Mouse (Mus musculus) hindbrain, embryonic 10.5 days (tissue): ENCODE measurements at regions not wholly inside any gene's neighbourhood (a gene's known extent, or its start where the extent isn't known, plus 50 kb on each side); places are given as distances from the start of the nearest gene placed in this dataset.

Experiments used
- DNase-seq: peaks from one replicate; pipeline ENCODE4 v3.0.0-alpha.2; 2017; ENCODE audit warnings: low spot score
- H3K27ac ChIP-seq: fragments of 300-500 bp; sonication (generic); 2 replicates; pipeline ENCODE4 v1.5.1; 2016; ENCODE audit warnings: mild to moderate bottlenecking, moderate library complexity
- H3K27me3 ChIP-seq: fragments of 300-500 bp; sonication (generic); 2 replicates; pipeline ENCODE4 v1.6.1; 2016; ENCODE audit warnings: mild to moderate bottlenecking; ENCODE audit not compliant: poor library complexity, insufficient read depth, severe bottlenecking
- H3K36me3 ChIP-seq: fragments of 300-500 bp; sonication (generic); 2 replicates; pipeline ENCODE4 v1.6.1; 2016; ENCODE audit warnings: mild to moderate bottlenecking, moderate library complexity
- H3K4me1 ChIP-seq: fragments of 300-500 bp; sonication (generic); replicated peaks from 2 replicates; pipeline ENCODE4 v1.6.1; 2016; ENCODE audit warnings: mild to moderate bottlenecking
- H3K4me3 ChIP-seq: fragments of 300-500 bp; sonication (generic); 2 replicates; pipeline ENCODE4 v1.5.1; 2016; ENCODE audit warnings: mild to moderate bottlenecking, moderate library complexity
- H3K9me3 ChIP-seq: fragments of 300-500 bp; sonication (generic); 2 replicates; pipeline ENCODE4 v1.6.1; 2016; ENCODE audit warnings: mild to moderate bottlenecking, moderate library complexity
- WGBS: fragments of 180-500 bp; shearing (Covaris S2); methylation state at CpG from one replicate; pipeline ENCODE4 v1.1.7; 2016; 5-methylcytosine and 5-hydroxymethylcytosine counted together

- no peak overlapping the region for H3K27ac ChIP-seq
- DNase-seq, result no peak
- WGBS, result 86% methylated on average over 7 of the region's 7 CpGs
Observed at GRCm38 (mm10) chr9:27569054-27569387, 172.4 kb downstream of the Spata19 start.

GRCm38 (mm10) chr9:27617096-27617839, 173.3 kb upstream of the Opcml start:
- 59% methylated on average over 7 of the region's 7 CpGs for WGBS
- H3K4me3 ChIP-seq, result no peak overlapping the region
- DNase-seq, result no peak
- peaks cover 15% of the 10 kb centered on the region for H3K4me1 ChIP-seq
- H3K9me3 ChIP-seq, result no peaks in the 10 kb centered on the region
- H3K27me3 ChIP-seq, result 0 out of 2 replicates have a peak, but pooled peaks cover 6% of the 10 kb centered on the region
- no peaks in the 10 kb centered on the region for H3K36me3 ChIP-seq
- H3K27ac ChIP-seq, result no peak overlapping the region

More at GRCm38 (mm10) chr9:27569054-27569387, 172.4 kb downstream of the Spata19 start:
- no peak overlapping the region for H3K4me3 ChIP-seq
- no peaks in the 10 kb centered on the region for H3K4me1 ChIP-seq
- H3K36me3 ChIP-seq, result no peaks in the 10 kb centered on the region
- no peaks in the 10 kb centered on the region for H3K9me3 ChIP-seq
- no peaks in the 10 kb centered on the region for H3K27me3 ChIP-seq

- Histone ChIP-seq H3K36me3 (no peaks in the 10 kb centered on the region), H3K27ac (no peak overlapping the region), H3K4me3 (no peak overlapping the region), H3K27me3 (no peaks in the 10 kb centered on the region), H3K4me1 (no peaks in the 10 kb centered on the region), H3K9me3 (no peaks in the 10 kb centered on the region)
- DNase-seq, result no peak
- WGBS, result 84% methylated on average over 6 of the region's 6 CpGs
Observed at GRCm38 (mm10) chr9:27634901-27635300, 155.7 kb upstream of the Opcml start.

- DNase-seq, result no peak
Observed at GRCm38 (mm10) chr9:27640611-27641010, 150.0 kb upstream of the Opcml start.

GRCm38 (mm10) chr9:27643312-27643711, 147.3 kb upstream of the Opcml start:
- Histone ChIP-seq H3K27me3 (no peaks in the 10 kb centered on the region), H3K4me1 (no peaks in the 10 kb centered on the region), H3K36me3 (no peaks in the 10 kb centered on the region), H3K9me3 (no peaks in the 10 kb centered on the region), H3K4me3 (no peak overlapping the region), H3K27ac (no peak overlapping the region)
- 81% methylated on average over 1 of the region's 1 CpGs for WGBS
- no peak for DNase-seq

More at GRCm38 (mm10) chr9:27640611-27641010, 150.0 kb upstream of the Opcml start:
- Histone ChIP-seq H3K4me1 (no peaks in the 10 kb centered on the region), H3K9me3 (no peaks in the 10 kb centered on the region), H3K27ac (no peak overlapping the region), H3K27me3 (no peaks in the 10 kb centered on the region), H3K4me3 (no peak overlapping the region), H3K36me3 (no peaks in the 10 kb centered on the region)

- no peak for DNase-seq
- no peaks in the 10 kb centered on the region for H3K27me3 ChIP-seq
- no peak overlapping the region for H3K4me3 ChIP-seq
- H3K27ac ChIP-seq, result no peak overlapping the region
- no peaks in the 10 kb centered on the region for H3K36me3 ChIP-seq
- no peaks in the 10 kb centered on the region for H3K4me1 ChIP-seq
- H3K9me3 ChIP-seq, result no peaks in the 10 kb centered on the region
Observed at GRCm38 (mm10) chr9:27643916-27644315, 146.7 kb upstream of the Opcml start.

- H3K9me3 ChIP-seq, result no peaks in the 10 kb centered on the region
- H3K27ac ChIP-seq, result no peak overlapping the region
- H3K36me3 ChIP-seq, result no peaks in the 10 kb centered on the region
- WGBS, result 89% methylated on average over 5 of the region's 5 CpGs
- H3K27me3 ChIP-seq, result no peaks in the 10 kb centered on the region
- H3K4me1 ChIP-seq, result no peaks in the 10 kb centered on the region
- DNase-seq, result no peak
- H3K4me3 ChIP-seq, result no peak overlapping the region
Observed at GRCm38 (mm10) chr9:27645435-27645834, 145.1 kb upstream of the Opcml start.

GRCm38 (mm10) chr9:27646100-27646499, 144.5 kb upstream of the Opcml start:
- Histone ChIP-seq H3K27me3 (no peaks in the 10 kb centered on the region), H3K36me3 (no peaks in the 10 kb centered on the region), H3K4me1 (no peaks in the 10 kb centered on the region), H3K4me3 (no peak overlapping the region), H3K9me3 (no peaks in the 10 kb centered on the region), H3K27ac (no peak overlapping the region)
- no peak for DNase-seq
- 89% methylated on average over 8 of the region's 8 CpGs for WGBS

- H3K4me1 ChIP-seq, result no peaks in the 10 kb centered on the region
- DNase-seq, result no peak
- H3K4me3 ChIP-seq, result no peak overlapping the region
- H3K9me3 ChIP-seq, result no peaks in the 10 kb centered on the region
- H3K27me3 ChIP-seq, result no peaks in the 10 kb centered on the region
- H3K36me3 ChIP-seq, result no peaks in the 10 kb centered on the region
- WGBS, result 60% methylated on average over 10 of the region's 10 CpGs
- H3K27ac ChIP-seq, result no peak overlapping the region
Observed at GRCm38 (mm10) chr9:27646956-27647355, 143.6 kb upstream of the Opcml start.

GRCm38 (mm10) chr9:27658001-27658400, 132.6 kb upstream of the Opcml start:
- Histone ChIP-seq H3K4me3 (no peak overlapping the region), H3K9me3 (no peaks in the 10 kb centered on the region), H3K27me3 (no peaks in the 10 kb centered on the region), H3K4me1 (peaks cover 6% of the 10 kb centered on the region; the same call in 1 of the 2 replicates), H3K27ac (no peak overlapping the region), H3K36me3 (no peaks in the 10 kb centered on the region)
- DNase-seq, result no peak
- 78% methylated on average over 1 of the region's 1 CpGs for WGBS

GRCm38 (mm10) chr9:27661431-27662300, 128.9 kb upstream of the Opcml start:
- WGBS, result 70% methylated on average over 1 of the region's 1 CpGs
- H3K36me3 ChIP-seq, result no peaks in the 10 kb centered on the region
- DNase-seq, result no peak
- H3K4me1 ChIP-seq, result peaks cover 6% of the 10 kb centered on the region; the same call in 1 of the 2 replicates
- no peaks in the 10 kb centered on the region for H3K9me3 ChIP-seq
- H3K27ac ChIP-seq, result no peak overlapping the region
- H3K27me3 ChIP-seq, result no peaks in the 10 kb centered on the region
- no peak overlapping the region for H3K4me3 ChIP-seq

GRCm38 (mm10) chr9:27663230-27663629, 127.3 kb upstream of the Opcml start:
- no peak overlapping the region for H3K4me3 ChIP-seq
- no peak for DNase-seq
- no peaks in the 10 kb centered on the region for H3K36me3 ChIP-seq
- 89% methylated on average over 1 of the region's 1 CpGs for WGBS
- H3K4me1 ChIP-seq, result peaks cover 6% of the 10 kb centered on the region; the same call in 1 of the 2 replicates
- no peaks in the 10 kb centered on the region for H3K27me3 ChIP-seq
- H3K9me3 ChIP-seq, result no peaks in the 10 kb centered on the region
- no peak overlapping the region for H3K27ac ChIP-seq

GRCm38 (mm10) chr9:27665659-27666058, 124.9 kb upstream of the Opcml start:
- Histone ChIP-seq H3K36me3 (no peaks in the 10 kb centered on the region), H3K27ac (no peak overlapping the region), H3K4me1 (peaks cover 9% of the 10 kb centered on the region), H3K4me3 (no peak overlapping the region), H3K9me3 (no peaks in the 10 kb centered on the region), H3K27me3 (no peaks in the 10 kb centered on the region)
- 88% methylated on average over 2 of the region's 2 CpGs for WGBS
- DNase-seq, result no peak
